Mouse (Mus musculus): ENCODE measurements around the gene Cfap70.

Gene Cfap70

DNA sequence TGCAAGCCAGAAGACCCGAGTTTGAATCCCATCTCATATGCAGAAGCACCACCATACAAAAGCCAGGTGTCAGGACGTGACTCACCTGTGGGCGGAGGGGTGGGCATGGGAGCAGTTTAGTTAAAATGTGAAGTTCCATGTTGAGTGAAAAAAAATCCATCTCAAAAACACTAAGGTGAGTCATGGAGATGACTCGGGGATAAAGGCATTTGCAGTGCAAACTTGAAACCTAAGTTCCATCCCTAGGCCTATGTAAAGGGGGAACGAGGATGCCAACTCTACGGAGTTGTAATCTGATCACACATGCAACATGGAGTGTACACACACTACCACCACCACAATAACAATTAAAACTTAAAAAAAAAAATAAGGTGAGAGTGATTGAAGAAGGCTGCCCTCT, 29.0 kb downstream of the Cfap70 start:
- no peak for ATAC-seq (ENCODE audit: low TSS enrichment)

DNA sequence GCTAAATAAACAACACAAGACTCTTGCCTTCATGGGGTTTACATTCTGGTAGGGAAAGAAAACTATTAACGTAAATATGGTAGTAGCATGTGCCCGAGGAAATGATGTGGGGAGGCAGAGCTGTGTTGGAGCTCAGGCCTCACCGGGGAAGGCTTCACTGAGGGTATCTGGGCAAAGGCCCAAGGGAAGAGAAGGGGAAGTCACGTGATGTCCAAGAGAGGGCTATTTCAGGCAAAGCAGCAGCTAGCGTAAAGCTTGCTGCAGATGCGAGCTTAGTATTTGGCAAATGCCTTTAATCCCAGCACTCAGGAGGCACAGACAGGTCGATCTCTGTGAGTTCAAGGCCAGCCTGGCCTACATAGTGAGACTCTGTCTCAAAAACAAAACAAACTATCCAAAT, 29.8 kb downstream of the Cfap70 start:
- no peak for ATAC-seq (ENCODE audit: low TSS enrichment)

DNA sequence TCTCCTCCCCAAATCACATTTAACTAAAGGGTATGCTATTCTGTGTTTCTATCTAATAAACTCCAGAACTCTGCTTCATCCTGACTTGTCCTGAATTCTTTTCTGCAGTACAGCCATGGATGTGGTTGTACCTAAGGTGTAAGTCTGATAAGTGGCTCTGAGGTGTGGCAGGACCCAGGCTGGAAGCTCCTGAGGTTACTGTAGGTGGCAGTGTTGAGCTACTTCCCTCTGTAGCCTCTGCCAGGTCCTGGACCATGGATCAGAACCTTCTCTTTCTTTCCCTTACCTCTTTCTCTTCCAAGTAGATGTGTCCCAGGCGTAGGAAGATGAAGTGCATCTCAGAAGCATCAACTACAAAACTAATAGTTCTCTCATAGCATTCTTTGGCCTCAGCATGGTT, 52.0 kb downstream of the Cfap70 start:
- peak; percentile 86 for ATAC-seq (ENCODE audit: low TSS enrichment)

DNA sequence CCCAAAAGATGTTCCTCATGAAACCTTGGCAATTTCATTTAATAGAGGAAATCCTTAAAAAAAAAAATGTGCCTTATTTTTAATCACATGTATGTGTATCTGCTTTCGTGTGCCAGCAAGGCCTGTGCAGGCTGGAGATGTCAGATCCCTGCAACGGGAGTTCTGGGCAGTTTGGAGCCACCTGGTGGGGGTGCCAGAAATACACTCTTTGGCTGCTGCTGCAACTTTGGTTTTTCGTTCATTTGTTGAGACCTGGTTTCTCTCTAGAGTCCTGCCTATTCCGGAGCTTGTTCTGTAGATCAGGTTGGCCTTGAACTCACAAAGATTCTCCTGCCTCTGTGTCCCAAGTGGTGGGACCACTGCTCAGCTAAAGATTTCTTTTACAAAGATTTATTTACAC, 53.2 kb downstream of the Cfap70 start:
- ATAC-seq (ENCODE audit: low TSS enrichment): 0 out of 2 replicates have a peak, but pooled peaks have one; percentile 46

DNA sequence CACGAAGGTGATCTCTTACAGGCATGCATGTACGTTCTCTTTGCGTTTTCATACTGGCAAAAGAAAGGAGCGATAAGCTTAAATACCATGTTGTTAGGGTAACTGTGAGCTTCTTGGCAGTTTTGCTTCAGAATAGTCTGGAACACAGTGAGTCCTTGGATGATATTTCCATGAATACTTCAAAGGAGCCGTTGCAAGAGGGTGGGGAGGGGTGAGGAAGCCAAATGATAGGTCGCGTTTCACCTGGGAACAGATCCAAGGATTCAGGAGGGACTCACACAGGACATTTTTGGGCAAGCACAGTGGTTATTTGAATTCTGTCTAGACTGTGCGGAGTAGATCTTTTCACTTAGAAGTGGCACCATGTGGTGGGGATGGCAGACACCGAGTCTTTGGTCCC, 54.8 kb downstream of the Cfap70 start:
- ATAC-seq (ENCODE audit: low TSS enrichment): no peak

DNA sequence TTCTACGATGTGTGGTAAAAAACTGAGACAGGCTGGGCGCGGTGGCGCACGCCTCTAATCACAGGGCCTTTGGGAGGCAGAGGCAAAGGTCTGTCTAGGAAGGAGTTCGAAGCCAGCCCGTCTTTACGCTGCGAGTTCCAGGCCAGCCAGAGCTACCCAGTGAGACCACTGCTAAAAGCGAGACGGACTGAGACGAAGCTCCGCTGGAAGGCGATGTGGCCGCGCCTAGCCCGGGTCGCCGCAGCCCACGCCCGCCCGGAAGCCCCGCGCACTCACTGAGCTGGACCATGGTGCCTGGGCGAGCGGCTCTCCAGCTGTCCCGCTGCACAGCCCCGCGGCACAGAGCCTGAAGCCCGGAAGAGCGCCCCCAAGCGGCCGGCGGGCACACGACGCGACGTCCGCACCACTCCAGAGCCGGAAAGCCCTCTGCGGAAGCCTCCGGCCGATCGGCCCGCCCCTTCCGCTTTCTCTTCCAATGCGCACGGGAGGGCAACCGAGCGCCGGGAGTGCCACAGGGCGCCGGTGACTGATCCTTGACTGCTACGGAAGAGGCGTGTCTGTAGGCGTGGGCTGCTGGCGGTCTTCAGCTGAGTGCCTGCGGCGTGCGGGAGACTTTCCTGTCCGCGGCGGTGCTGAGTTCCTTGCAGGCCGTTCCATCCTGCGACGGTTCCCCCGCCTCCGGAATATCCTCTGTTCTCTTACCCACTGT, 58.7 kb downstream of the Cfap70 start, which contains the start of gene Mrps16:
Gene Mrps16, minus strand, starts transcription at position 430 of the 709 bp plus-strand sequence.
- peak; percentile 93 for ATAC-seq (ENCODE audit: low TSS enrichment)

DNA sequence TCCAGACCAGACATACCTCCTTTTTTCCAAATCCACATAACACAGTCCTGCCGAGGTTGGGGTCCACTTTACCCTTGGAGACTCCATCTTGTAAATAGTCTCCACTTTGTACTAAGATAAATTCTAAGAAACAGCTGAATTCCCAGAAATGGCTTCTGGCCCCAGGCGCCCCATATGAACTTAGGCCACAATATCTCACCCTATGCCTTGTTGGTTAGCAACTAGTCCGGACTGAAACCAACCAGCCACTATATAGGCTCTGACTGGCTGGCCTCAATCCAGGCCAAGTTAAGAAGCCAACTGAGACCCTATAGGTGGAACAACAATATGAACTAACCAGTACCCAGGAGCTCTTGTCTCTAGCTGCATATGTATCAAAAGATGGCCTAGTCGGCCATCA, 59.7 kb downstream of the Cfap70 start:
- ATAC-seq (ENCODE audit: low TSS enrichment): no peak

DNA sequence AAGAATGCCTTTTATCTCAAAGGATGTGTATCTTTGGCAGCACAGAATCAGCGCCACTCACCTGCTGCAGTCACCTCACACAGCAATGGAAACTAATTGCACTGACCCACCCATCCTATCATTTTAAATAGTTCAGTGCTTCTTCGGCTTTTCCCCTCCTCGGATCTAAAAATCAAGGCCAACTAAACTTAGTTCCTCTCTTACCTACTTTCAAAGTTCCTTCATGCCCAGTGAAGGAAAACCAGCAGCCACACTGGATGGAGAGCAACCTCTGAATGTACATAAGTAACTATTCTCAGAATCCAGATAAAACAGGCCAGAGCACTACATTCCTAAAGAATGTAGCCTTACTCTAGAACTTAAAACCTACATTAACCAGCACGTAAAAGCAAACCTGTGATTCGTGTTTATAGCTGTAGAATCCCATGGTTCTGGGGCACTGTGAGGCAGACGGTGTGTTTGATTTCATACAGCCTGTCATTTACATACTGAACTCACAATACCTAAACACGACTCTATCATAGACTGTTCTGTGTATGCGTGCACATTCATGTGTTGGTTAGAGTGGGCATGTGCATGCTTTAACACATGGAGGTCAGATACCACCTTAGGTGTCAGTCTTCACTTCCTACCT, 62.5 kb downstream of the Cfap70 start:
- ATAC-seq (ENCODE audit: low TSS enrichment): no peak

DNA sequence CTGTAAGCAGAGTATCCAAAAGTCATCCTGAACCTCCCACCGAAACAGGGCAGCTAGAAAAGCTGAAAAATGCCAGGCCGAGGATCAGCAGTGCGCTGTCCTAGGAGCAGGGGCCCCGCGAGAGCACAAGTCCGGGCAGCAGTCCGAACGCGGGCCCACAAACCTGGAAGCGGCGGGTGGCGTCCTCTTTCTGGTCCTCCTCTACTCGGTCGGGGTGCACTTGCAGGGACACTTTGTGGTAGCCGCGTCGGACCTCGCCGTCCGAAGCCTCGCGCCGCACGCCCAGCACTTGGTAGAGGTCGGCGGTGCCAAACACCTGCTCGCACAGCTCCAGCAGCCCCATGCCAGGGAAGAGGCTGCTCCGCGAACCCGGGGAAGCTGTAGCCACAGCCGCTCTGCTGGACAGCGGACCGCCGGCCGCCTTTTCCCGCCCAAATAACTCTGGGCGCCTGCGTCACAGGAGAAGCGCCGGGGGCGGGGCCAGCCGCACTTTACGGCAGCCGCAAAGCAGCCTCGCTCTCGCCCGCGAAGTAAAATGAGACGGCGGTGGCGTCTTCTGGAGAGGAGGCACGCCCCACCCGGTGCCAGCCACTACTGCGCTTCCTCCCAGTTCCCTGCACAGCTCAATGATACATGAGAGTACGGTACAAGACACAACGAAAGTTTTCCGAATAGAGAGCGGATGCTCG, 63.4 kb downstream of the Cfap70 start, which contains the start of gene Dnajc9:
Gene Dnajc9, minus strand, starts transcription at position 470 of the 689 bp plus-strand sequence.
- ATAC-seq (ENCODE audit: low TSS enrichment): peak; percentile 69

DNA sequence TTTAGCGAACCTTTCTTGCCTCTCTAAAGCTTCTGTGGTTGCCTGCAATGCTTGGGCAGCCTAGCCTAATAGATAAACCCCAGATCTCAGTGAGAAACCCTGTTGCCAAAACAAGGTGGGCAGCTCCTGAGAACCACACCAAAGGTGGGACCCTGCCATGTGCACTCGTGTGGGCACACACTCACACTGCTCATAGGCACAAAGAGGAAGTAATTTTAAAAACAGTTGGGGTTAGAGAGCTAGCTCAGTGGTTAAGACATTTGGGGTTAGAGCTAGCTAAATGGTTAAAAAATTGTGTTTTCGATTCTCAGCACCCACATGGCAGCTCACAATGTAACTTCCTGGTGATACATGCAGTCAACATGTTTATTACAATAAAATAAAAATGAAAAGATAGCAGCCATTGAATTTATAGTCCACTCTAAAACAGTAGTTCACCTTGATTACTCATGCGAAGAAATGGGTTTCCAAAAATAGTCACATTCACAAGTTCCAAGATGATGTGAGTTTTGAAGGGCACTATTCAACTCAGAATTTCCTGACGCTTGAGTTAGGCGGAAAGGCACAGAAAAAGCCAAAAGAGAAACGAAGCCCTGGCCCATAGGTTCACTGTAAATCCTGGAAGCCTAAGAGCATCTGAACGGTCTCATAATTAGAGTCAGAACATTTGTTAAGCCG, 72.1 kb downstream of the Cfap70 start:
- no peak for ATAC-seq (ENCODE audit: low TSS enrichment)

DNA sequence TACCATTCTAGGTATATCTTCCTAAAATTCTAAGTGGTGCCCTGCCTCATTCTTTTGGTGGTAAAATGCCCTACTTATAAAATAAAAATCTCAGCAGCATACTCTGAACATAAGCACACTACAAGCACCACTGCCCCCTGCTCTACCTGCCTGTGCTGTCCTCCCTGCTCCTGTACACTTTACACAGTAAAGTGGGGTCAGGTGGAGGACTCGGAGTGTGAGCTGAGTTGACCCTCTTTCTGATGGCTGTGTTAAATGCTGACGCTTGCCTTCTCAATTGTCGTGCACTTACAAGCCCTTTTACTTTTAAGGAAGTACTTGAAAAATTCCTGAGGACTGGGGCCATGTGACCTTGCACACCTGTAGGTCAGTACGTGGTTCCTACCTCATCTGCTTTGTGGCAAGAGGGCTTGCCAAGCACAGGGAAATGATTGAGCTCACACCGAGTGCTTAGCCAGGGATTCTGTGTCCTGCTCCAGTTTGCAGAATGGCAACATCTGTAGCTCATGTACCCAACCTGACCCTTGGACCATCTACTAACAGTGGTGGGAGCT, 72.9 kb downstream of the Cfap70 start:
- no peak for ATAC-seq (ENCODE audit: low TSS enrichment)

DNA sequence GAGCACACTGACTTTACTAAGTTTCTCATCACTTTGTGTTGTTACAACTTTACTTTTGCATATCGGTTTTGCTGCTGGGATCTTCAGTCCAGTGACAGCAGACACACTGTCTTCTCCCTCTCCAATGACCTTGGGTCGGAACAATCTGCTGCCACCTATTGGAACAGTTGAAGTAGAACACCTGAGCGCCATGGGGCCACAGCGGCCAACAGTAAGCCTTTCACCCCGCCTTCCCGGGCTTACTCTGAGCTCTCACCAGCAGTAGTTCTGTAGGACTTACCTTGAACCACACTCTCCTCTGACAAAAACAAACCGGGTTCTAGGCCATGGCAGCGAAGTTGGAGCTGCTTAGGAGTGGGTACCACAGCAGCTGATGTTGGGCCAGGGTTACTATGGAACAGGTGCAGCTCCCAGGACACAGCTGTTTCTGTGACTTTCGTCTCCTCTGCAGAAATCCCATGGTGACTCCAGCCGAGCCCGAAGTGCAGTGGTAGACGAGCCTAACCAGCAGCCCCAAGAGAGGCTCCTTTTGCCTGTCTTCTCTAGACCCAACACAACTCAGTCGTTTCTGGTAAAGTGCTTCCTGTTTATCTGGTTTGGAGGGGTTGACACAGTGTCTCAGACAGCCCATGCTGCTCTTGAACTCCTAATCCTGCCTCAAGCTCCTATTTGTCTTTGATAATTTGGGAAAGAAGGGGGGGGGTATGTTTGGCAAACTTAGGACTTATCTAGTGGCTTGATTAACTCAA, 73.5 kb downstream of the Cfap70 start:
- peak; percentile 81 for ATAC-seq (ENCODE audit: low TSS enrichment)

DNA sequence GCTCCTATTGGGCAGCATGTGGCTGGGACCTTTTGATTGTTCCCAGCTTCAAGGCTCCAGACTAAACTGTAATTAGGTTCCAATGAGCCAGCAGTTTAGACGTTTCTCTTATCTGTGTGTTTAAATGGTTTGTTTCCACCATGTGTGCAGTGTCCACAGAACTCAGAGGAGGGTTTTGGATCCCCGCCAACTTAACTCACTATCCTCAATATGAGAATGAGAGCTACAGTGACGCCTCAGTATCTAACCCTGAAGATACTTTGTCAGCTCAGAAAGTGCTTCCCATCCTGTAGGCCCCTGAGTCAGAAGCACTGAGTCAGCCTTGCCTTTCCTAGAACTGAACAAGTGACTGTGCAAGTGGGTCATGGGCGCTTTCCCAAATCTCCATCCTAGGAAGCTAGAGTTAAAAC, 74.9 kb downstream of the Cfap70 start:
- 0 out of 2 replicates have a peak, but pooled peaks have one; percentile 39 for ATAC-seq (ENCODE audit: low TSS enrichment)

DNA sequence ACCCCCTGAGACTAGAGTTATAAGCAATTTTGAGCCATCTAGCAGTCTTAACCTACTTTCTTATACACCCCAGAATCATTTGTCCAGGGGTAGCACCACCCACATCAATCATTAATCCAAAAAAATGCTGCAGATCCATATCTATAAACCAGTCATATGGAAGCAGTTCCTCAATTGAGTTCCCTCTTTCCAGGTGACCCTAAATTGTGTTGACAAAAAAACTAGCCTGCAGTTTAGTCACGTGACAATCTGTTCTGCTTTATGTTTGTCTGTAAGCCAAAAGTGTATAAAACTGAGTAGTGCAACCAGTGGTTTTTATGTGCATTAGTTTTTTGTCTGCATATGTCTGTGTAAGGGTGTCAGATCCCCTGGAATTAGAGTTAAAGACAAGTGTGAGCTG, 80.2 kb downstream of the Cfap70 start:
- ATAC-seq (ENCODE audit: low TSS enrichment): no peak

DNA sequence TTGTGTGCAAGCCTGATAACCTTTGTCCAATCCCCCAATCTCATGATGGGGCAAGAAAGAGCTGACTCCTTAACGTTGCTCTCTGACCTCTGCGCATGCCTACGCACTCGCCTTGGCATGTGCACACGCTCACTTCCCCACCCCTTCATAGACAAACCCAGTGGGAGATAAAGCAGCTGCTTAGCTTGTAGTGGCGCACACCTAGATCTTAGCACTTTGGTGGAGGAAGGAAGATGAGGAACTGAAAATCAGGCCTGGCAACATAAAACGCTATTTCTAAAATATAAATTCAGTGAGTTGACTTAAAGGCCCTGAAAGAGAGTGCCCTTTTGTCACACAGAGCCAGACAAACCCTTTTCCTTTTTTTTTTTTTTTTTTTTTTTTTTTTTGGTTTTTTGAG, 81.2 kb downstream of the Cfap70 start:
- ATAC-seq (ENCODE audit: low TSS enrichment): no peak

DNA sequence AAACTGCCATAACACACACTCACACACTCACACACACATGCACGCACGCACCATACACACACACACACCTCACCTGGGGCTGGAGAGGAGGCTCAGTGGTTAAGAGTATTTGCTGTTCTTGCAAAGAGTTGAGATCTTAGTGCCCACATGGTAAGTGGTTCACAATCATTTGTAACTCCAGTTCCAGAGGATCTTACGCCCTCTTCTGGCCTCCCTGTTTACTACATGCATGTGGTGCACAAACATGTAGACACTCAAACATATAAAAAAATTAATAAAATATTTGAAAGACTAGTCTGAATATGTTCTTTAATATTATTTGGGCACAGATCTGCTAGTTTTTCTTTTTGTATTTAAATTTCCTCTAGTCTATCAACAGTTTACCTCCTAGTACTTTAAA, 83.8 kb downstream of the Cfap70 start:
- ATAC-seq (ENCODE audit: low TSS enrichment): no peak

DNA sequence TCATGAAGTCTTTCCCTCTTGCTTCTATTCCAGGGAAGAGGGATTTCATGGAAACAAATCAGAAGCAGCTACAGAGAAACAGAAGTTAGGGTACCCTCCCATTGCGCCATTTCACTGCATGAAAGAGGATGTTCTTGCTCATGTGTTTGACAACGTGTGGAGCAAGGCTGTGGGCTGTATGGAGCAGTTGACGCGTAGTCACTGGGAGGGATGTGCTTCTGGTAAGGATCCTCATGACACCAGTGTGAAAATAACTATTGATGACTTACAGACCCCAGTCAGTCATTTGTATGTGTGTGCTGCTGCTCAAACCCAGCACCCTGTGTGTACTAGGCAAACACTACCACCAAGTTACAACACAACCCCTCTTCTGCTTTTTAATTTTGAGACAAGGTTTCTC, 88.8 kb downstream of the Cfap70 start:
- ATAC-seq (ENCODE audit: low TSS enrichment): no peak

DNA sequence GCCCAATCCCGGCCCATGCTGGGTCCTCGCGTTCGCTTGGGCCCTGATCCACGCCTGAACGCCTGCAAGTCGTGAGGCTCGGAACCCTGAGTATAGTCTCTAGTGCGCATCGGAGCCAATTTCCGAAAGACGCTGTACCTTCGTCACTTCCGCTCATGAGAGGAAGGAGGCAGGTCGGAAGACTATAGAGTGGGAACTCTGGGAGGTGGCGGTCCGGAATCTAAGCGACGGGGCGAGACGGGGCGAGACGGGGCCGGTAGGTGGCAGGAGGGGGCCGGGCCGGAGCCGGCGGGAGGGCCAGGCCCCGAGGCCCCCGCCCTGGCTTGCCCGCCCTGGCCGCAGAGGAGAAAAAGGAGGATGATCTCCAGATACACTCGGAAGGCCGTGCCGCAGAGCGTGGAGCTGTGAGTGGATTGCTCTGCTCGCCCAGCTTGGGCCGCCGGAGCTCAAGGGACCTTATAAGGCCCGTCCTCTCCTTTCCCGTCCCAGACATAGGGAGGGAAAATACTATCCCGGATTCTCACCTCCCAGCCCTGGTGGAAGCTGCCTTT, 104.0 kb downstream of the Cfap70 start, which contains the start of the genes Ecd and Fam149b:
Gene Ecd, minus strand, starts transcription at position 131 of the 551 bp plus-strand sequence.
Gene Fam149b, plus strand, starts transcription at position 172 of the 551 bp plus-strand sequence.
- ATAC-seq (ENCODE audit: low TSS enrichment): peak; percentile 96

DNA sequence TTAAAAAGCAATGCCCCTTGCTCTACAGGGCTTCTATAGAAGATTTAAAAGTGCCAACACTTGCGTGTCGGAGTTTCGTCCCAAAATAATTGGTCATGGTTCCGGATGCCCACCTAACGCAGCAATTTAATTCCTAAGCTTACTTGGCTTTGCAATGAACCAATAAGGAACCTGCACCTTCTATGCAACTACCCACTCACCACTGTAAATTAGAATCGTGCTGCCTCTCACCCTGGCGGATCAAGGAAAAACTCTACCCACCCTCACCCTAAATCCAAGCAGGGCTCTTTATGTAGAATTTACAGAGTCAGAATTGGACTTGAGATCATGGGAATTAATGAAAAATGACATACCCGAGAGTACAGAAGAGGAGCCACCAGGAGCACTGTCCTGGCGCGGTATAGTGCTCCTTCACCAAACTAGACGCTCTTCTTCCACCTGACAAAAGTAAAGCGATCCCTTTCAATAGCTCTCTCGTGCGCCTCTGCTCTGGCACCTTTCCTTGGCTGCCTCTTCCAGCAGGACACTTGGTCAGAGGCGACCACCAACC, 104.5 kb downstream of the Cfap70 start:
- ATAC-seq (ENCODE audit: low TSS enrichment): peak; percentile 64

DNA sequence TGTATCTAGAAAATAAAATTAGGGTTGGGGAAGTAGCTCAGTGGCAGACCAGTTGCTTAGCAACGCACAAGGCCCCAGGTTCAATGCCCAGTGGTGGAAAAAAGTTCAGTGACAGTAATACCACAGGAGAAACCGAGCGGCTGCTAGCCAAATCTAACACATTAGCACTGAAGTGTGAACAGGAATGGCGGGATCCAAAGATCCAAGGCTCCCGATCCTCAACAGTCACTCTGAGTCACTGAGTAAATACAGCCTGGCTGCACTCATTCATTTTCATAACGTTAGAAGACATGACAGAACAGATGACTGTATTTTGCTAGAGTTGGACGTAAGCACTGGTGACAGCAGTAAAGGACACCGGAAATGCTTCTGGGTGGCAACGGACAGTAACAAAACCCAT, 106.1 kb downstream of the Cfap70 start:
- ATAC-seq (ENCODE audit: low TSS enrichment): no peak
